Mouse (Mus musculus): ENCODE results near the gene Brip1.
A peak's percentile ranks its signal among the peaks of the same experiment; 100 is the strongest.
"Not testable (repeated sequence)": the region's sequence is repeated elsewhere in the genome, so short reads cannot be mapped to it uniquely, and the experiment has no call there.

Gene Brip1

GRCm38 (mm10) chr11:86201037-86201786 lies at the start of gene Brip1:
Gene Brip1, minus strand, starts transcription at chr11:86201193.
- peak; percentile 91 for DNase-seq (ENCODE audit: low read depth)

- no peak for DNase-seq (ENCODE audit: low read depth)
Observed at GRCm38 (mm10) chr11:86232446-86232845, 31.5 kb upstream of the Brip1 start.

GRCm38 (mm10) chr11:86231781-86232350 lies 30.9 kb upstream of the Brip1 start:
- DNase-seq (ENCODE audit: low read depth): no peak

GRCm38 (mm10) chr11:86226646-86227180 lies 25.7 kb upstream of the Brip1 start:
- no peak for DNase-seq (ENCODE audit: low read depth)

- DNase-seq (ENCODE audit: low read depth): no peak
Observed at GRCm38 (mm10) chr11:86225761-86226160, 24.8 kb upstream of the Brip1 start.

GRCm38 (mm10) chr11:86211803-86212202 lies 10.8 kb upstream of the Brip1 start:
- no peak for DNase-seq (ENCODE audit: low read depth)

GRCm38 (mm10) chr11:86209123-86209522 lies 8.1 kb upstream of the Brip1 start:
- DNase-seq (ENCODE audit: low read depth): no peak

GRCm38 (mm10) chr11:86205876-86206275 lies 4.9 kb upstream of the Brip1 start:
- no peak for DNase-seq (ENCODE audit: low read depth)

- DNase-seq (ENCODE audit: low read depth): no peak
Observed at GRCm38 (mm10) chr11:86205031-86205430, 4.0 kb upstream of the Brip1 start.

GRCm38 (mm10) chr11:86201901-86202675 lies 1.1 kb upstream of the Brip1 start:
- DNase-seq (ENCODE audit: low read depth): no peak

- no peak for DNase-seq (ENCODE audit: low read depth)
Observed at GRCm38 (mm10) chr11:86200460-86201021, 452 bp downstream of the Brip1 start.

GRCm38 (mm10) chr11:86199733-86200132 lies 1.3 kb downstream of the Brip1 start:
- no peak for DNase-seq (ENCODE audit: low read depth)

- not testable (repeated sequence) for DNase-seq (ENCODE audit: low read depth)
Observed at GRCm38 (mm10) chr11:86185224-86185623, 15.8 kb downstream of the Brip1 start.

- no peak for DNase-seq (ENCODE audit: low read depth)
Observed at GRCm38 (mm10) chr11:86175833-86176232, 25.2 kb downstream of the Brip1 start.

- peak; percentile 46 for DNase-seq (ENCODE audit: low read depth)
Observed at GRCm38 (mm10) chr11:86174173-86174572, 26.8 kb downstream of the Brip1 start.

GRCm38 (mm10) chr11:86170743-86171142 lies 30.2 kb downstream of the Brip1 start:
- no peak for DNase-seq (ENCODE audit: low read depth)

- no peak for DNase-seq (ENCODE audit: low read depth)
Observed at GRCm38 (mm10) chr11:86160251-86160650, 40.7 kb downstream of the Brip1 start.

- no peak for DNase-seq (ENCODE audit: low read depth)
Observed at GRCm38 (mm10) chr11:86158950-86159349, 42.0 kb downstream of the Brip1 start.

GRCm38 (mm10) chr11:86155638-86156037 lies 45.4 kb downstream of the Brip1 start:
- no peak for DNase-seq (ENCODE audit: low read depth)

- DNase-seq (ENCODE audit: low read depth): peak; percentile 17
Observed at GRCm38 (mm10) chr11:86131324-86131723, 69.7 kb downstream of the Brip1 start.

GRCm38 (mm10) chr11:86117078-86117869 lies 83.7 kb downstream of the Brip1 start:
- DNase-seq (ENCODE audit: low read depth): no peak

All from fibroblast of lung, adult 2 months (primary cell).